Mouse (Mus musculus) kidney, postnatal 0 days (tissue): ENCODE results near the gene Sox5. TPM values are rescaled to one million over a fixed set of nuclear protein-coding genes. Genes with fewer than 3 reads are reported as not detected.

Source experiments
- ATAC-seq: fragments of 200-750 bp; cut with Nextera tagmentation; replicated peaks from 2 replicates; pipeline ENCODE4 v1.8.0; 2017; ENCODE audit warnings: low read depth, moderate number of reproducible peaks, moderate TSS enrichment, moderate library complexity; ENCODE audit not compliant: low FRiP score
- DNase-seq: peaks from one replicate; pipeline ENCODE4 v3.0.0-alpha.2; 2016; ENCODE audit warnings: low spot score
- H3K27ac ChIP-seq: fragments of 300-500 bp; sonication (generic); 2 replicates; pipeline ENCODE4 v1.5.1; 2014; ENCODE audit warnings: mild to moderate bottlenecking
- H3K27me3 ChIP-seq: fragments of 300-500 bp; sonication (generic); 2 replicates; pipeline ENCODE4 v1.6.1; 2014; ENCODE audit warnings: low read length, mixed read lengths; ENCODE audit not compliant: insufficient read depth
- H3K36me3 ChIP-seq: fragments of 300-500 bp; sonication (generic); 2 replicates; pipeline ENCODE4 v1.6.1; 2014; ENCODE audit warnings: low read length, mixed read lengths; ENCODE audit not compliant: insufficient read depth
- H3K4me1 ChIP-seq: fragments of 300-500 bp; sonication (generic); replicated peaks from 2 replicates; pipeline ENCODE4 v1.6.1; 2014; ENCODE audit warnings: antibody characterized with exemption, low read length, mixed read lengths; ENCODE audit not compliant: insufficient read depth
- H3K4me2 ChIP-seq: fragments of 300-500 bp; sonication (generic); 2 replicates; pipeline ENCODE4 v1.6.1; 2014; ENCODE audit warnings: mild to moderate bottlenecking, low read length, moderate library complexity, mixed read lengths
- H3K4me3 ChIP-seq: fragments of 300-500 bp; sonication (generic); replicated peaks from 2 replicates; pipeline ENCODE4 v1.5.1; 2014; ENCODE audit warnings: low read depth, low read length
- H3K9ac ChIP-seq: fragments of 300-500 bp; sonication (generic); 2 replicates; pipeline ENCODE4 v1.6.1; 2014; ENCODE audit warnings: low read depth, low read length
- H3K9me3 ChIP-seq: fragments of 300-500 bp; sonication (generic); replicated peaks from 2 replicates; pipeline ENCODE4 v1.6.1; 2016; ENCODE audit warnings: low read length, inconsistent platforms, mixed read lengths
- CTCF ChIP-seq: IDR thresholded peaks from 2 replicates; pipeline ENCODE4 v1.5.1; 2016; ENCODE audit warnings: antibody characterized with exemption, low read depth, mild to moderate bottlenecking, moderate library complexity
- WGBS: fragments of 180-500 bp; shearing (Covaris S2); extraction: QIAGEN DNeasy Blood & Tissue Kit; methylation state at CpG from one replicate; pipeline ENCODE4 v1.1.7; 2014; 5-methylcytosine and 5-hydroxymethylcytosine counted together
- polyA plus RNA-seq: library from polyadenylated mRNA; unstranded; fragments of >200 nt; fragmentation: Nextera tagmentation; extraction: Ambion mirVana; gene quantifications from 2 replicates; pipeline ENCODE4 v1.2.1, GENCODE M21; 2015

Gene Sox5
- polyA plus RNA-seq, 1 experiment from 2014 or later = 6.1 TPM

DNA sequence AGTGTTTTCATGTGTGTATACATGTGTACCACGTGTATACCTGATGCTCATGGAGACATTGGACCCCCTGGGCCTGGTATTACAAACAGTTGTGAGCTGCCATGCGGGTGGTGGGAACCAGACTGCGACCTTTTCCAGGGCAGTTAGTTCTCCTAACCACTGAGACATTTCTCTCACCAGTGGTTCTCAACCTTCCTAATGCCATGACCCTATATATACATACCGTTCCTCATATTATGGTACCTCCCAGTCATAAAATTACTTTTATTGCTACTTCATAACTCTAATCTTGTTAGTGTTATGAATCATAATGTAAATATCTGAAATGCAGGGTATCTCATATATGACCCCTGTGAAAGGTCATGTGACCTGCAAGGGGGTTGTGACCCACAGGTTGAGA is 644.9 kb downstream of the Sox5 start:
- H3K4me2 ChIP-seq = no peak overlapping the region
- no peak overlapping the region for H3K27ac ChIP-seq
- no peaks in the 10 kb centered on the region for H3K9me3 ChIP-seq
- ATAC-seq (no peak), DNase-seq (no peak)
- H3K4me1 ChIP-seq = no peaks in the 10 kb centered on the region
- 91% methylated on average over 4 of the region's 4 CpGs for WGBS
- no peak for TF ChIP-seq CTCF
- no peak overlapping the region for H3K4me3 ChIP-seq
- H3K27me3 ChIP-seq = no peaks in the 10 kb centered on the region
- no peaks in the 10 kb centered on the region for H3K36me3 ChIP-seq
- H3K9ac ChIP-seq = no peak overlapping the region

DNA sequence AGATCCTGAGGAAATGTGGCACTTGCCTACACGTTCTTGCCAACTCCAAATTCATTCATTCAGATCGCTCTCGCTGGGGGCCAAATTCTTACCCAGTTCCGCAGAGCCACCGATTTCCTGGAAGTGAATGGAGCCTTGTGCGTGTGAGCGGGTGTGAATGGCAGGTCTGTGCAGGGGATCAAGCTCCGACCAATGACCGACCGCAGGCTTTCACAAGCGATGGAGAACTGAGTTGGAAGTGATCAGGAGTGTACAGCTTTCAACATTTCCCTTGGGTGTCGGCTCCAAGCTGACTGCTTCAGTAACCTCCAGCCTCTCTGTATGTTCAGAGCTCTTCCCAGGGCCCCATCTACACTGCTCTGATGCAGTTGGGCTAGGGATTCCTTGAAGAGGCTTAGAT is 651.9 kb downstream of the Sox5 start:
- Histone ChIP-seq H3K4me3 (no peak overlapping the region), H3K9me3 (no peaks in the 10 kb centered on the region), H3K27ac (no peak overlapping the region), H3K36me3 (no peaks in the 10 kb centered on the region), H3K4me1 (no peaks in the 10 kb centered on the region), H3K9ac (no peak overlapping the region), H3K27me3 (no peaks in the 10 kb centered on the region), H3K4me2 (no peak overlapping the region)
- 93% methylated on average over 12 of the region's 12 CpGs for WGBS
- no peak for DNase-seq
- no peak for ATAC-seq
- TF ChIP-seq CTCF = no peak

- Histone ChIP-seq H3K4me3 (no peak overlapping the region), H3K4me1 (no peaks in the 10 kb centered on the region), H3K4me2 (no peak overlapping the region), H3K27me3 (no peaks in the 10 kb centered on the region), H3K9me3 (no peaks in the 10 kb centered on the region), H3K27ac (no peak overlapping the region), H3K9ac (no peak overlapping the region), H3K36me3 (no peaks in the 10 kb centered on the region)
- 83% methylated on average over 1 of the region's 1 CpGs for WGBS
- ATAC-seq = no peak
- no peak for TF ChIP-seq CTCF
- DNase-seq = no peak
Measured at GRCm38 (mm10) chr6:144119961-144120360, 661.8 kb downstream of the Sox5 start.

GRCm38 (mm10) chr6:144116646-144117045 is 665.1 kb downstream of the Sox5 start:
- H3K27me3 ChIP-seq = no peaks in the 10 kb centered on the region
- no peak for TF ChIP-seq CTCF
- no peak overlapping the region for H3K27ac ChIP-seq
- H3K4me1 ChIP-seq = no peaks in the 10 kb centered on the region
- H3K4me3 ChIP-seq = no peak overlapping the region
- no peak overlapping the region for H3K4me2 ChIP-seq
- 69% methylated on average over 6 of the region's 6 CpGs for WGBS
- DNase-seq (peak; percentile 8), ATAC-seq (no peak)
- H3K36me3 ChIP-seq = no peaks in the 10 kb centered on the region
- no peak overlapping the region for H3K9ac ChIP-seq
- H3K9me3 ChIP-seq = no peaks in the 10 kb centered on the region

DNA sequence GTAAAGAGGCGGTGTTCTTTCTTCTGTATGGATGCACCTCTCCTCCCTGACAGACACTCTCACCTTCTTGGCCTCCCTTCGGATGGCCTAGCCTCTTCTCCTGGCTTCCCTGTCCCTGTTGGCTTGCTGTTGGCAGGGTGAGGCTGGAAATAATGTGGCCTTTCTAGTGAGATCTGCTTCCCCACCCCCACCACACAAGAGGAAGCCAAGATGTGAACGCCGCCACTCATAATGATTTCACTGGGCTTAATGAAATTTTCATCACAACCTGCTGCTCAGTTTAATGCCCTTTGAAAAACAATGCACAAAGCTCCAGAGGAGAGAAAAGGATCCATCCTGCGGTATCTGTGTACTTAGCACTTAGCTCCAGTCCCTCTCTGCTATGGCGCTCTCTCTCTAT is 670.2 kb downstream of the Sox5 start:
- no peak overlapping the region for H3K4me2 ChIP-seq
- no peaks in the 10 kb centered on the region for H3K27me3 ChIP-seq
- H3K9ac ChIP-seq = no peak overlapping the region
- DNase-seq (no peak), ATAC-seq (no peak)
- no peaks in the 10 kb centered on the region for H3K36me3 ChIP-seq
- H3K27ac ChIP-seq = no peak overlapping the region
- no peaks in the 10 kb centered on the region for H3K4me1 ChIP-seq
- H3K9me3 ChIP-seq = no peaks in the 10 kb centered on the region
- no peak for TF ChIP-seq CTCF
- WGBS = 93% methylated on average over 6 of the region's 6 CpGs
- no peak overlapping the region for H3K4me3 ChIP-seq

- H3K27ac ChIP-seq = no peak overlapping the region
- H3K4me1 ChIP-seq = no peaks in the 10 kb centered on the region
- 74% methylated on average over 10 of the region's 10 CpGs for WGBS
- H3K27me3 ChIP-seq = no peaks in the 10 kb centered on the region
- H3K4me3 ChIP-seq = no peak overlapping the region
- H3K4me2 ChIP-seq = no peak overlapping the region
- H3K9ac ChIP-seq = no peak overlapping the region
- no peak for TF ChIP-seq CTCF
- H3K9me3 ChIP-seq = no peaks in the 10 kb centered on the region
- H3K36me3 ChIP-seq = no peaks in the 10 kb centered on the region
- DNase-seq (no peak), ATAC-seq (no peak)
Measured at GRCm38 (mm10) chr6:144106848-144107247, 674.9 kb downstream of the Sox5 start.

DNA sequence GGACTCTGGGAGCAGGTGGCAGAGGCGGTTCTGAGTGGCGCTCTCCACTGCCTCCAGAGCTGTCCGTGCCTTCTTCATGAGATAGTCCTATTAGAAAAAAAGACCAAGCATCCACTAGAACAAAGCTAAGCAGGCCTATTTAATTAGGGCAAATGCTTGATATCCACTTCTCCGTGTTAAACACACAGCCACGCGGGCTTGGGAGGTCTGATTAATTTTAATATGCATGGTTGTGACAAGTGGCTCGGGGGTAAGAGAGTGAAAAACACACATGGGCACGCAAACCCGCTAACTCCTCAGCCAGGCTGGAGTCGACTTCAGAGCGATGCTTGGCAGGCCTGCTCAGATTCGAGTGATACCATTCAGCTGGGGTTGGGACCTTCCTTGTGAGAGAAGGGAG is 676.1 kb downstream of the Sox5 start:
- no peak for TF ChIP-seq CTCF
- no peak overlapping the region for H3K9ac ChIP-seq
- H3K36me3 ChIP-seq = no peaks in the 10 kb centered on the region
- ATAC-seq (no peak), DNase-seq (no peak)
- 87% methylated on average over 12 of the region's 12 CpGs for WGBS
- H3K4me3 ChIP-seq = no peak overlapping the region
- no peaks in the 10 kb centered on the region for H3K27me3 ChIP-seq
- no peaks in the 10 kb centered on the region for H3K4me1 ChIP-seq
- no peak overlapping the region for H3K4me2 ChIP-seq
- no peak overlapping the region for H3K27ac ChIP-seq
- no peaks in the 10 kb centered on the region for H3K9me3 ChIP-seq
